Mouse (Mus musculus) intestine, embryonic 15.5 days (tissue): ENCODE results near the gene Aldh8a1. TPM values are rescaled to one million over a fixed set of nuclear protein-coding genes. Genes with fewer than 3 reads are reported as not detected.

Experiments
- ATAC-seq: fragments of 200-750 bp; cut with Nextera tagmentation; 2 replicates; pipeline ENCODE4 v1.8.0; 2017; ENCODE audit warnings: moderate TSS enrichment, moderate library complexity
- H3K27ac ChIP-seq: fragments of 300-500 bp; sonication (generic); 2 replicates; pipeline ENCODE4 v1.5.1; 2015; ENCODE audit warnings: mild to moderate bottlenecking, inconsistent platforms
- H3K27me3 ChIP-seq: fragments of 300-500 bp; sonication (generic); replicated peaks from 2 replicates; pipeline ENCODE4 v1.6.1; 2015; ENCODE audit warnings: inconsistent platforms
- H3K36me3 ChIP-seq: fragments of 300-500 bp; sonication (generic); 2 replicates; pipeline ENCODE4 v1.6.1; 2015; ENCODE audit warnings: inconsistent platforms
- H3K4me1 ChIP-seq: fragments of 300-500 bp; sonication (generic); replicated peaks from 2 replicates; pipeline ENCODE4 v1.6.1; 2015; ENCODE audit warnings: inconsistent platforms
- H3K4me2 ChIP-seq: fragments of 300-500 bp; sonication (generic); replicated peaks from 2 replicates; pipeline ENCODE4 v1.6.1; 2015; ENCODE audit warnings: mild to moderate bottlenecking, inconsistent platforms
- H3K4me3 ChIP-seq: fragments of 300-500 bp; sonication (generic); replicated peaks from 2 replicates; pipeline ENCODE4 v1.5.1; 2015; ENCODE audit warnings: inconsistent platforms
- H3K9ac ChIP-seq: fragments of 300-500 bp; sonication (generic); 2 replicates; pipeline ENCODE4 v1.6.1; 2015; ENCODE audit warnings: inconsistent platforms
- H3K9me3 ChIP-seq: fragments of 300-500 bp; sonication (generic); 2 replicates; pipeline ENCODE4 v1.6.1; 2016; ENCODE audit warnings: inconsistent platforms
- WGBS: fragments of 180-500 bp; shearing (Covaris S2); methylation state at CpG from one replicate; pipeline ENCODE4 v1.1.7; 2015; 5-methylcytosine and 5-hydroxymethylcytosine counted together
- polyA plus RNA-seq: library from polyadenylated mRNA; unstranded; fragments of >200 nt; fragmentation: Nextera tagmentation; extraction: Ambion mirVana; gene quantifications from 2 replicates; pipeline ENCODE4 v1.2.1, GENCODE M21; 2015

Aldh8a1 gene
- 0.33 and 0.71 TPM in 2 replicates for polyA plus RNA-seq

GRCm38 (mm10) chr10:21376682-21377473, at the start of gene Aldh8a1:
Gene Aldh8a1, plus strand, starts transcription at chr10:21377291.
- Histone ChIP-seq H3K27me3 (no peaks in the 10 kb centered on the region), H3K36me3 (no peaks in the 10 kb centered on the region), H3K4me1 (no peaks in the 10 kb centered on the region), H3K9me3 (no peaks in the 10 kb centered on the region), H3K9ac (no peak within 1 kb of the TSS), H3K27ac (no peak within 1 kb of the TSS), H3K4me3 (no peak within 1 kb of the TSS), H3K4me2 (no peak within 1 kb of the TSS)
- no peak for ATAC-seq
- 82% methylated on average over 13 of the region's 13 CpGs for WGBS

GRCm38 (mm10) chr10:21327605-21328135, 49.4 kb upstream of the Aldh8a1 start:
- ATAC-seq = no peak
- Histone ChIP-seq H3K4me2 (no peak overlapping the region), H3K36me3 (no peaks in the 10 kb centered on the region; the same call in 1 of the 2 replicates), H3K4me3 (no peak overlapping the region), H3K27ac (no peak overlapping the region), H3K9me3 (no peaks in the 10 kb centered on the region), H3K27me3 (no peaks in the 10 kb centered on the region), H3K9ac (no peak overlapping the region), H3K4me1 (no peaks in the 10 kb centered on the region)
- 64% methylated on average over 7 of the region's 7 CpGs for WGBS

- Histone ChIP-seq H3K27me3 (no peaks in the 10 kb centered on the region), H3K27ac (no peak overlapping the region), H3K9ac (no peak overlapping the region), H3K4me1 (no peaks in the 10 kb centered on the region), H3K36me3 (peaks cover 11% of the 10 kb centered on the region), H3K4me2 (no peak overlapping the region), H3K9me3 (no peaks in the 10 kb centered on the region), H3K4me3 (no peak overlapping the region)
- ATAC-seq = 0 out of 2 replicates have a peak, but pooled peaks have one; percentile 20
- WGBS = 71% methylated on average over 7 of the region's 7 CpGs
Observed at GRCm38 (mm10) chr10:21334349-21335105, 42.6 kb upstream of the Aldh8a1 start.

GRCm38 (mm10) chr10:21335534-21335933, 41.6 kb upstream of the Aldh8a1 start:
- Histone ChIP-seq H3K27ac (no peak overlapping the region), H3K9me3 (no peaks in the 10 kb centered on the region), H3K4me3 (no peak overlapping the region), H3K4me1 (no peaks in the 10 kb centered on the region), H3K27me3 (no peaks in the 10 kb centered on the region), H3K36me3 (peaks cover 11% of the 10 kb centered on the region), H3K9ac (no peak overlapping the region), H3K4me2 (no peak overlapping the region)
- WGBS = 96% methylated on average over 5 of the region's 5 CpGs
- no peak for ATAC-seq

- Histone ChIP-seq H3K9ac (no peak overlapping the region), H3K27ac (no peak overlapping the region), H3K4me3 (no peak overlapping the region), H3K4me2 (no peak overlapping the region), H3K4me1 (no peaks in the 10 kb centered on the region), H3K27me3 (no peaks in the 10 kb centered on the region), H3K9me3 (no peaks in the 10 kb centered on the region), H3K36me3 (peaks cover 11% of the 10 kb centered on the region)
- ATAC-seq = no peak
- 68% methylated on average over 2 of the region's 2 CpGs for WGBS
Observed at GRCm38 (mm10) chr10:21337191-21337590, 39.9 kb upstream of the Aldh8a1 start.

- 93% methylated on average over 14 of the region's 14 CpGs for WGBS
- H3K27ac ChIP-seq = no peak overlapping the region
- ATAC-seq = no peak
- H3K27me3 ChIP-seq = no peaks in the 10 kb centered on the region
- H3K4me1 ChIP-seq = no peaks in the 10 kb centered on the region
- H3K4me3 ChIP-seq = no peak overlapping the region
- H3K9ac ChIP-seq = no peak overlapping the region
- H3K36me3 ChIP-seq = peaks cover 11% of the 10 kb centered on the region
- no peak overlapping the region for H3K4me2 ChIP-seq
- no peaks in the 10 kb centered on the region for H3K9me3 ChIP-seq
Observed at GRCm38 (mm10) chr10:21341706-21342105, 35.4 kb upstream of the Aldh8a1 start.

GRCm38 (mm10) chr10:21342331-21343005, 34.6 kb upstream of the Aldh8a1 start:
- Histone ChIP-seq H3K9ac (no peak overlapping the region), H3K27ac (no peak overlapping the region), H3K27me3 (no peaks in the 10 kb centered on the region), H3K9me3 (no peaks in the 10 kb centered on the region), H3K36me3 (peaks cover 5% of the 10 kb centered on the region; the same call in 1 of the 2 replicates), H3K4me1 (no peaks in the 10 kb centered on the region), H3K4me3 (no peak overlapping the region), H3K4me2 (no peak overlapping the region)
- WGBS = 87% methylated on average over 11 of the region's 11 CpGs
- ATAC-seq = no peak

- no peak overlapping the region for H3K4me2 ChIP-seq
- no peak for ATAC-seq
- no peak overlapping the region for H3K4me3 ChIP-seq
- peaks cover 9% of the 10 kb centered on the region for H3K36me3 ChIP-seq
- WGBS = 90% methylated on average over 4 of the region's 4 CpGs
- H3K27ac ChIP-seq = no peak overlapping the region
- no peak overlapping the region for H3K9ac ChIP-seq
- H3K9me3 ChIP-seq = no peaks in the 10 kb centered on the region
- no peaks in the 10 kb centered on the region for H3K4me1 ChIP-seq
- H3K27me3 ChIP-seq = no peaks in the 10 kb centered on the region
Observed at GRCm38 (mm10) chr10:21347332-21347731, 29.8 kb upstream of the Aldh8a1 start.

- H3K27ac ChIP-seq = no peak overlapping the region
- no peaks in the 10 kb centered on the region for H3K9me3 ChIP-seq
- H3K27me3 ChIP-seq = no peaks in the 10 kb centered on the region
- H3K9ac ChIP-seq = no peak overlapping the region
- 90% methylated on average over 5 of the region's 5 CpGs for WGBS
- H3K4me1 ChIP-seq = no peaks in the 10 kb centered on the region
- H3K36me3 ChIP-seq = peaks cover 9% of the 10 kb centered on the region
- no peak overlapping the region for H3K4me3 ChIP-seq
- no peak overlapping the region for H3K4me2 ChIP-seq
- no peak for ATAC-seq
Observed at GRCm38 (mm10) chr10:21349449-21349848, 27.6 kb upstream of the Aldh8a1 start.

GRCm38 (mm10) chr10:21349946-21350345, 27.1 kb upstream of the Aldh8a1 start:
- Histone ChIP-seq H3K9ac (no peak overlapping the region), H3K9me3 (no peaks in the 10 kb centered on the region), H3K27me3 (no peaks in the 10 kb centered on the region), H3K4me3 (no peak overlapping the region), H3K36me3 (peaks cover 9% of the 10 kb centered on the region), H3K4me2 (no peak overlapping the region), H3K27ac (no peak overlapping the region), H3K4me1 (no peaks in the 10 kb centered on the region)
- WGBS = 93% methylated on average over 2 of the region's 2 CpGs
- ATAC-seq = no peak

GRCm38 (mm10) chr10:21350531-21351515, 26.3 kb upstream of the Aldh8a1 start:
- Histone ChIP-seq H3K9me3 (no peaks in the 10 kb centered on the region), H3K27ac (no peak overlapping the region), H3K36me3 (peaks cover 6% of the 10 kb centered on the region; the same call in 1 of the 2 replicates), H3K9ac (no peak overlapping the region), H3K27me3 (no peaks in the 10 kb centered on the region), H3K4me2 (no peak overlapping the region), H3K4me1 (no peaks in the 10 kb centered on the region), H3K4me3 (no peak overlapping the region)
- WGBS = 84% methylated on average over 11 of the region's 11 CpGs
- ATAC-seq = no peak
